Mouse (Mus musculus): Measurements from ENCODE around the gene Pfkfb4. TPM values are rescaled to one million over a fixed set of nuclear protein-coding genes. Genes with fewer than 3 reads are reported as not detected.
A peak's percentile ranks its signal among the peaks of the same experiment; 100 is the strongest.

The Pfkfb4 gene
- polyA plus RNA-seq, 1 experiment from 2014 or later, result 26.3 TPM

- no peak for ATAC-seq (ENCODE audit: low FRiP score)
- H3K27ac ChIP-seq, result no peak overlapping the region
- 82% methylated on average over 8 of the region's 8 CpGs for WGBS
Measured at GRCm38 (mm10) chr9:109027521-109027920, 35.9 kb downstream of the Pfkfb4 start.

GRCm38 (mm10) chr9:109028421-109028820, 36.8 kb downstream of the Pfkfb4 start:
- Histone ChIP-seq H3K9me3 (no peaks in the 10 kb centered on the region), H3K4me3 (no peak overlapping the region), H3K36me3 (peaks cover 60% of the 10 kb centered on the region), H3K9ac (no peak overlapping the region), H3K4me2 (no peak overlapping the region), H3K27me3 (no peaks in the 10 kb centered on the region), H3K4me1 (replicated peaks) (no peaks in the 10 kb centered on the region), H3K27ac (no peak overlapping the region)
- 85% methylated on average over 3 of the region's 3 CpGs for WGBS
- ATAC-seq (ENCODE audit: low FRiP score), result no peak

More at GRCm38 (mm10) chr9:109027521-109027920, 35.9 kb downstream of the Pfkfb4 start:
- Histone ChIP-seq H3K9me3 (no peaks in the 10 kb centered on the region), H3K36me3 (peaks cover 65% of the 10 kb centered on the region), H3K4me3 (no peak overlapping the region), H3K27me3 (no peaks in the 10 kb centered on the region), H3K9ac (no peak overlapping the region), H3K4me1 (replicated peaks) (no peaks in the 10 kb centered on the region), H3K4me2 (no peak overlapping the region)

DNA sequence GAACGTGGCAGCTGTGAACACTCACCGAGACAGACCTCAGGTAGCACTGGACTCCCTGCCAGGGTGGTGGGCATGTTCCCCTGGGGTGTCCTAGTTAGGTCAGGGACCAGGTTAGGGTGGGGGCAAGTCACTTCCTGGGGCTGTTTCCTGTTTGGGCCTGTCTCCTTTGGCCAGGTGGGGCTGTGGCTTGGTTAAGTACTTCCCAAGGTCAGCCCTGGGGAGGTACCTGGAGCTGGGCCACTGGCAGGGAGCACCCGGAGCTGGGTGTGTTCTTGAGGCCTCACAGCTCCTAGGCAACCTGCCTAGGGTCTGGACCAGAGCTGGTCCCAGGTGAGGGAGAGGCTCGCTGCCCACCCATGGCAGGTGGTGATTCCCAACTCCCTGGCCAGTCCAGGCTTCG, 37.3 kb downstream of the Pfkfb4 start:
- Histone ChIP-seq H3K36me3 (peaks cover 57% of the 10 kb centered on the region), H3K27me3 (no peaks in the 10 kb centered on the region), H3K9me3 (no peaks in the 10 kb centered on the region), H3K4me3 (no peak overlapping the region), H3K27ac (no peak overlapping the region), H3K4me2 (no peak overlapping the region), H3K9ac (no peak overlapping the region), H3K4me1 (replicated peaks) (no peaks in the 10 kb centered on the region)
- WGBS, result 87% methylated on average over 5 of the region's 5 CpGs
- no peak for ATAC-seq (ENCODE audit: low FRiP score)

DNA sequence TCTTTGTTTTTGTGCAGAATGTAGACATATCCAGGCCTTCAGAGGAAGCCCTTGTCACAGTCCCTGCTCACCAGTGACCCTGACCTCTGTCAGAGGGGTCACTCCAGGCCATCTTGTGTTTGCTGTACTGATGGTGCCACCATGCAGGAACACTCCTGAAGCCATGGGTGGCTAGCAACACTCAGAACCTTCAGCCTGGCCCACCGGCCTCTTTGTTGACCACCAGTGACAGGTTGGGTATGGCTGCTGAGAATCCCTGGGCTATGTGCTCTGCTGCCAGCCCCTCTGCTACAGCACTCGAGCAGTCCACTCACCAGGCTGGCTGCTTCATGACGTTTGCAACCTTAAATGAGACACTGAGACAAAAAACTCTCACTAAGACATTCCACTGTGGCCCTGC, 38.7 kb downstream of the Pfkfb4 start:
- Histone ChIP-seq H3K9ac (no peak overlapping the region), H3K36me3 (peaks cover 51% of the 10 kb centered on the region), H3K4me1 (replicated peaks) (no peaks in the 10 kb centered on the region), H3K4me2 (no peak overlapping the region), H3K27ac (no peak overlapping the region), H3K9me3 (no peaks in the 10 kb centered on the region), H3K4me3 (no peak overlapping the region), H3K27me3 (no peaks in the 10 kb centered on the region)
- 82% methylated on average over 3 of the region's 3 CpGs for WGBS
- no peak for ATAC-seq (ENCODE audit: low FRiP score)

GRCm38 (mm10) chr9:109031001-109031400, 39.4 kb downstream of the Pfkfb4 start:
- Histone ChIP-seq H3K27me3 (no peaks in the 10 kb centered on the region), H3K9me3 (no peaks in the 10 kb centered on the region), H3K4me3 (no peak overlapping the region), H3K27ac (no peak overlapping the region), H3K36me3 (peaks cover 45% of the 10 kb centered on the region), H3K9ac (no peak overlapping the region), H3K4me1 (replicated peaks) (no peaks in the 10 kb centered on the region), H3K4me2 (no peak overlapping the region)
- ATAC-seq (ENCODE audit: low FRiP score), result no peak
- 93% methylated on average over 7 of the region's 7 CpGs for WGBS

DNA sequence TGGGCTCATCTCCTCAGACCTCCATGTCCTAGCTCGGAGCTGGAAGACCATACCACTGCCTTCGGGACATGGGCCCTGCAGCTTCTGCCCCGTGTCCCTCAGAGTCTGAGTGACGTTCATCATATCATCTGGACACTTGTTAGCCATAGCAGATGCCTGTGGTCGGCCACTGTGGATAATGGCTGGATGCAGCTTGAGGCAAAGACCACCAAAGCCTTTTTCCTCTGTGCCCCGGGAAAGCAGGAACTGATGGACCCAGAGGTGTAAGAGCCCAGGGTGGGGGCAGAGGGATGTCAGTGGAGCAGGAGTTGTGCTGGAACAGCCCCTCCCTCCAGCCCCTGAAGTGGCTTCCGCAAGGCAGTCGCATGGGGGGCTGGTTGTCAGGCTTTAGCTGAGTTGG, 40.1 kb downstream of the Pfkfb4 start:
- Histone ChIP-seq H3K4me3 (no peak overlapping the region), H3K27ac (no peak overlapping the region), H3K9me3 (no peaks in the 10 kb centered on the region), H3K27me3 (no peaks in the 10 kb centered on the region), H3K4me2 (no peak overlapping the region), H3K36me3 (peaks cover 41% of the 10 kb centered on the region), H3K4me1 (replicated peaks) (no peaks in the 10 kb centered on the region), H3K9ac (no peak overlapping the region)
- no peak for ATAC-seq (ENCODE audit: low FRiP score)
- WGBS, result 85% methylated on average over 8 of the region's 8 CpGs

DNA sequence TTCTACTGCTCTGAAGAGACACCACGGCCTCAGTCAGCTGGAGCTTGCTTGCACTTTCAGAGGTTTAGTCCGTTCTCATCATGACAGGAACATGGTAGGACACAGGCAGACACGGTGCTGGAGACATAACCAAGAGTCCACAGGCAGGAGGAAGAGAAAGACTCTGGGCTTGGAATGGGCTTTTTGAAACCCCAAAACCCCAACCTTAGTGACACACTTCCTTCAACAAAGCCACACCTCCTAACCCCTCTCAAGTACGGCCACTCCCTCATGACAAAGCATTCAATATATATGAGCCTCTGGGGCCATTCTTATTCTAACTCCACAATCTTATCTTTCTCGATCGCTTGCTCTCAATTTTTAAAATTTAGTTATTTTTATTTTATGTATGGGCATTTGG, 40.9 kb downstream of the Pfkfb4 start:
- no peaks in the 10 kb centered on the region for H3K27me3 ChIP-seq
- H3K9ac ChIP-seq, result no peak overlapping the region
- no peak overlapping the region for H3K4me2 ChIP-seq
- peaks cover 35% of the 10 kb centered on the region for H3K36me3 ChIP-seq
- H3K4me1 ChIP-seq (replicated peaks), result no peaks in the 10 kb centered on the region
- 80% methylated on average over 6 of the region's 6 CpGs for WGBS
- H3K9me3 ChIP-seq, result no peaks in the 10 kb centered on the region
- no peak for ATAC-seq (ENCODE audit: low FRiP score)
- H3K27ac ChIP-seq, result no peak overlapping the region
- no peak overlapping the region for H3K4me3 ChIP-seq

GRCm38 (mm10) chr9:109038086-109038895, 46.7 kb downstream of the Pfkfb4 start, which contains the start of gene Shisa5:
Gene Shisa5, plus strand, starts transcription at chr9:109038565.
- peak within 1 kb of the TSS; percentile 82 for H3K9ac ChIP-seq
- H3K27ac ChIP-seq, result no peak within 1 kb of the TSS; the same call in 1 of the 2 replicates
- peak; percentile 84 for ATAC-seq (ENCODE audit: low FRiP score)
- peaks cover 2% of the 10 kb centered on the region; the same call in 1 of the 2 replicates for H3K36me3 ChIP-seq
- peaks cover 20% of the 10 kb centered on the region for H3K4me1 ChIP-seq (replicated peaks)
- peak within 1 kb of the TSS; percentile 88 for H3K4me2 ChIP-seq
- peak within 1 kb of the TSS; percentile 65 for H3K4me3 ChIP-seq
- H3K9me3 ChIP-seq, result no peaks in the 10 kb centered on the region
- WGBS, result 2% methylated on average over 40 of the region's 40 CpGs
- H3K27me3 ChIP-seq, result 0 out of 2 replicates have a peak, but pooled peaks cover 5% of the 10 kb centered on the region

- no peaks in the 10 kb centered on the region for H3K9me3 ChIP-seq
- peak; percentile 65 for ATAC-seq (ENCODE audit: low FRiP score)
- peak overlapping the region; percentile 82 for H3K9ac ChIP-seq
- peaks cover 20% of the 10 kb centered on the region for H3K4me1 ChIP-seq (replicated peaks)
- peak overlapping the region; percentile 88 for H3K4me2 ChIP-seq
- H3K27me3 ChIP-seq, result 0 out of 2 replicates have a peak, but pooled peaks cover 5% of the 10 kb centered on the region
- H3K27ac ChIP-seq, result no peak overlapping the region; the same call in 1 of the 2 replicates
- 25% methylated on average over 8 of the region's 8 CpGs for WGBS
- no peaks in the 10 kb centered on the region for H3K36me3 ChIP-seq
- H3K4me3 ChIP-seq, result peak overlapping the region; percentile 65
Measured at GRCm38 (mm10) chr9:109038901-109039364, 47.4 kb downstream of the Pfkfb4 start.

DNA sequence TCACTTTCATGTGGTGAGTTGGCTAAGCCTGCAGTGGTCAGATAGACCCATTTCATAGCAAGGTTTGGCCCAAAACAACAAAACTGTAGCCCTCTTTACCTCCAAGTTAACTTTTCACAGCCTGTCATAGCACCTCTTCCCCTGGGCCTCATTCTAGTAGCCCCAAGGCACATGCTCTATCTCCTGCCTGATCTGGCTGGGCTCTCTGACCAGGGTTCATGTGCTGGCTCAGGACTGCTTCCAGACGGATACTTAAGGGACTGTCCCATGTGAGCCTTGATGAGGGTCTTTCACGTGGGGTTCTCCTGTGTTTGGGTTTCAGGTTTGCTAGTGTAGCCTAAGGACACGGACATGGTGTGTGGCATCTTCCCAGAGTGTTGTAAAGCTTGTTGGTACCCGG, 48.1 kb downstream of the Pfkfb4 start:
- H3K9ac ChIP-seq, result no peak overlapping the region
- peaks cover 20% of the 10 kb centered on the region for H3K4me1 ChIP-seq (replicated peaks)
- H3K27ac ChIP-seq, result no peak overlapping the region
- ATAC-seq (ENCODE audit: low FRiP score), result no peak
- H3K4me3 ChIP-seq, result no peak overlapping the region
- 0 out of 2 replicates have a peak, but pooled peaks cover 5% of the 10 kb centered on the region for H3K27me3 ChIP-seq
- no peaks in the 10 kb centered on the region for H3K9me3 ChIP-seq
- 86% methylated on average over 4 of the region's 4 CpGs for WGBS
- no peaks in the 10 kb centered on the region for H3K36me3 ChIP-seq
- peak overlapping the region; percentile 88; the same call in 1 of the 2 replicates for H3K4me2 ChIP-seq

DNA sequence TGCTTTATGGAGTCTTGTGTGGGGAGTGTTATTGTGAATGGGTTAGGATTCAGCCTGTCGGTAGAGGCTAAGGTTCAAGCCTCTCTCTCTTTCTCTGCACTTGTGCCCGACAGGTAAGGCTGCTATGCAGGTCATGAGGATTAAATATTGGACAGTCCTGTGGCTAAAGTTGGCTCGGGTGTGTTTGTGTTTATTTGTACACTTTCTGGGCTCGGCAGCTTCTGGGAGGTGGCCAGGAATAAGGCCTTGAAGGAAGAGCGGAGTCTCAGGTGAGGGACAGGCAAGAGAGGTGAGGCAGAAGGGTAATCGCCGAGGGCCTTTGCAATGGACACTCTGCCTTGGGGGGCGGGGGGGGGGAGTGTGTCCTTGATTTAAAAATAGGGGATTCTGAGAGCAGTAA, 48.6 kb downstream of the Pfkfb4 start:
- H3K4me2 ChIP-seq, result no peak overlapping the region
- WGBS, result 88% methylated on average over 8 of the region's 8 CpGs

DNA sequence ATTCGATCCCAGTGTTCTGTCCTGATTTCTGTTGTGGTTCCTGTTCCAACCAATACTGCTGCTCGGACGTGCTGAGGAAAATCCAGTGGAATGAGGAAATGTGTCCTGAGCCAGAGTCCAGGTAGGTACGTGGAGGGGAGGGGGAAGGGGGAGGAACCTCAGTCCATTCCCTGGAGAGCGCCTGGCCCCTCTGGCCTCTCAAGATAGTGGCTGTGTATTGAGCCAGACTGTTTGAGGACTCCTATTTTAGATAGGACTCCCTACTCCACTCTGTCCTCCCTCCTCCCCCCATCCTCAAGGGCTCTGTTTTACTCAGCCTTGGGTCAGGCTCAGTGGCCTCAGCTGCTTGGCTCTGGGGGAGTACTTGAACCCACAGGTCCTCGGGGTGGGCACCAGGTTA, 49.3 kb downstream of the Pfkfb4 start:
- WGBS, result 75% methylated on average over 6 of the region's 6 CpGs
- no peak overlapping the region for H3K27ac ChIP-seq
- H3K27me3 ChIP-seq, result 0 out of 2 replicates have a peak, but pooled peaks cover 5% of the 10 kb centered on the region
- peaks cover 20% of the 10 kb centered on the region for H3K4me1 ChIP-seq (replicated peaks)
- H3K36me3 ChIP-seq, result no peaks in the 10 kb centered on the region
- ATAC-seq (ENCODE audit: low FRiP score), result no peak
- H3K9ac ChIP-seq, result no peak overlapping the region
- no peaks in the 10 kb centered on the region for H3K9me3 ChIP-seq
- no peak overlapping the region for H3K4me3 ChIP-seq
- no peak overlapping the region for H3K4me2 ChIP-seq

More for the DNA sequence above, 48.6 kb downstream of the Pfkfb4 start:
- H3K27ac ChIP-seq, result no peak overlapping the region
- no peak overlapping the region for H3K9ac ChIP-seq
- H3K4me3 ChIP-seq, result no peak overlapping the region
- H3K36me3 ChIP-seq, result no peaks in the 10 kb centered on the region
- no peaks in the 10 kb centered on the region for H3K9me3 ChIP-seq
- ATAC-seq (ENCODE audit: low FRiP score), result no peak
- H3K4me1 ChIP-seq (replicated peaks), result peaks cover 20% of the 10 kb centered on the region
- 0 out of 2 replicates have a peak, but pooled peaks cover 5% of the 10 kb centered on the region for H3K27me3 ChIP-seq

Measured in hindbrain, embryonic 13.5 days (tissue).